Mouse (Mus musculus): Measurements from ENCODE around the gene Pet117.
"Not testable (repeated sequence)": the region's sequence is repeated elsewhere in the genome, so short reads cannot be mapped to it uniquely, and the experiment has no call there.

The Pet117 gene

GRCm38 (mm10) chr2:144368400-144369019, at the start of gene Pet117, which contains the start of gene Kat14:
Pet117 (plus strand) TSS chr2:144368996.
Kat14 (plus strand) TSS chr2:144368983.
- DNase-seq (ENCODE audit: low spot score in 2 of 2): peak; percentile 95 to 98

- no peak for DNase-seq (ENCODE audit: low spot score in 2 of 2)
Measured at GRCm38 (mm10) chr2:144324218-144324617, 44.6 kb upstream of the Pet117 start.

DNA sequence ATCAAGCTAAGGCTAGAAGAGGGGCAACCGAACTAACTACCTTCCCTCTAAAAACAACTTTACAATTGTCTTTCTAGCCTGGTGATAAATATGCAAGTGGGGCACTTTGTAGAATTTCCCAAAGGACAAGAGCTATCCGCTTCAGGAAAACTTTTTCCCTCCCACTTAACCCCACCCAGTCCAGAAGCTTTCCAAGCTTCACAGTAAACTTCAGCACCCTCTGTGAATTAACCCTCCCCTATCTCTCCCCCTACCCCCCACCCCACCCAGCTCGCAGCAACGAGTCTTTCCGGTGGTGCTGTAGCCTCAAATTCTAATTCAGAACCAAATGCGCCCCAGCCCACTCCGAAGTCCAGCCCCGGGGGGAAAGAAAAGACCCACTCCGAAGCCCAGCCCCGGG, 39.3 kb upstream of the Pet117 start:
- no peak for DNase-seq (ENCODE audit: low spot score in 2 of 2)

- no peak for DNase-seq (ENCODE audit: low spot score in 2 of 2)
Measured at GRCm38 (mm10) chr2:144329937-144330336, 38.9 kb upstream of the Pet117 start.

DNA sequence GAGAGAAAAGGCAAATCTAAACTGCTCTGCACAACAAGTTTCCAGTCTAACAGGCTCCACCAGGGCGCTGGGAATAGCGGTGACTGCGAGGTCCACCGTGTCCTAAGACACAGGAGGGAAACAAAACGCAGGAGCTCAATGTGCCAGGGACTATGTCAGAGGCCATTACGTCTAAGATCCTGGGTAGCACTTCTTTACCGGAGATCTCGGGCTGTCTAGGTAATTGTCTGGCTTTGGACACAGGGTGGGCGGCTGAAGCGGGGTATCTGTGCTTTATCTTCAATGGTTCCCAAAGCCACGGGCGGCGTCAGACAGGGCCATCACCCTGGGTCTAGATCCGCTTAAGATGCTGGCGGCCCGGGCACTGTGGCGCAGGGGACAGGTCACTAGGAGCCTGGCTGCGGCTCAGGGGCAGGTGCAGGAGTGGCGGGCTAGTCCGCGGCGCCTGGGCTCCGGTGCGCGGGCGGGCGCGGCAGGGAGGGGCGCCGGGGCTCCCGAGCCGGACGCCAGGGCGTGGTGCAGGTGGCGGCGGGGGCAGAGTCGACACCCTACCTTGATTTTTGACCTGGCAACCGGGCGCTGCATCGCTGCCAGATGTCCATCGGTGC, 38.3 kb upstream of the Pet117 start:
- peak; percentile 13 to 37 for DNase-seq (ENCODE audit: low spot score in 2 of 2)

DNA sequence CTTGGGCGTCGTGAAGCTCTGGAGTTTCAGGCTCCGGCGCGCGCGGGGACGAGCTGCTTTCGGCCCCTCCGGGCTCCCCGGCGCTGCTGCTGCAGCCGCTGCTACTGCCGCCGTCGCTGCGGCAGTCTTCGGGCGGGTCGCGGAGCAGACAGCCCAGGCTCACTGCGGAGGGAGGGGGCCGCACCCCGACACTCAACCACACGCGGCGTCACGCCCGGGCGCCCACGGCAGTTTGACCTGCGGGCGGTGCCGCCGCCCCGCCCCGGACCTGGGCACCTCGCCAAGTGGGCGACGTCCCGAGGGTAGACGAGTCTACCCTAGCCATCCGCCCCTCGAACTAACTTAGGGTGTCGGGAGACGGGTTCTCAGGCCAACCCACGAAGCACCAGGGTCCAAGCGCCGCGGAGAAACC, 37.8 kb upstream of the Pet117 start:
- DNase-seq (ENCODE audit: low spot score in 2 of 2): peak; percentile 6 to 52

DNA sequence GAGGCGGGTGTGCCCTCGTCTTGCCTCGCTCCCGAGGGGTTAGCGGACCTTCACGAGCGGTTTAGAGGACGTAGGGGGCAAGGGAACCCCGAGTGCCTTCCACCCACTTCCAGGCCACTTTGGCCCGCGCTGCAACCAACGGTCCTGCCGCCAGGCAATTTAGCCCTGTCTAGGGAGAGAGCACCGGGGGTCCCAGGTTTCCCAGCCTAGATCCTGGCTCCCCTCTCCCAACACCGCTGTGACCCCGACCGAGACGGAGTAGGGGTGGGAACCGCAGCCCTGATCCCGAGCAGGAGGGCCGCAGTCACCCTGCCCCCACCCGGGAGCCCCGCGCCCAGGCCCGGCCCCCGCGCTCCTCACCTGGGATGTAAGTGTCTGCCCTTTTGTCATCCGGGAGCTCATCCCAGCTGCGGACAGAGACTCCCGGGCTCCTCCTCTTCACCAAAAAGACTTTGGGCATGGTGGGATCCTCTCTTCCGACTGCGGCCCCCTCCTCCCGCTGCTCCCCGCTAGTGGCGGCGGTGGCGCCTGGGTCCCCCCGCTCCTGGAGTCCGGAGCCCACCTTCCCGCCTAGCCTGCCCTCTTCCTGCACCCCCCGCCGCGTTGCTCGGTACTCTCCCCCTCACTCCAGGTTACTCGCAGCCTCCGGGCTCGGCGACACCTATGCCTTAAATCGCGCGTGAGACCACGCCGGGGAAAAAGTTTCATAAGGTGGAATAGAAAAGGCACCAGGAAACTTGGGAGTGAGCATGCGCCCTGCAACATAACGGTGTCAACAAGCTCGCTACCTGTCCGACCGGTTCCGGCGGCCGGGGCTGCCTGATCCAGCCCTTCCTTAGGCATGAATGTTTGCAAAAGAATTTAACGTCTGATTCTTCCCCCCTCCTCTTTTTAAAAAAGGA, 37.1 kb upstream of the Pet117 start, which contains the start of gene Ovol2:
Gene Ovol2 (minus strand): TSS at position 746 of the 902 bp plus-strand sequence.
- peak; percentile 67 to 76 for DNase-seq (ENCODE audit: low spot score in 2 of 2)

DNA sequence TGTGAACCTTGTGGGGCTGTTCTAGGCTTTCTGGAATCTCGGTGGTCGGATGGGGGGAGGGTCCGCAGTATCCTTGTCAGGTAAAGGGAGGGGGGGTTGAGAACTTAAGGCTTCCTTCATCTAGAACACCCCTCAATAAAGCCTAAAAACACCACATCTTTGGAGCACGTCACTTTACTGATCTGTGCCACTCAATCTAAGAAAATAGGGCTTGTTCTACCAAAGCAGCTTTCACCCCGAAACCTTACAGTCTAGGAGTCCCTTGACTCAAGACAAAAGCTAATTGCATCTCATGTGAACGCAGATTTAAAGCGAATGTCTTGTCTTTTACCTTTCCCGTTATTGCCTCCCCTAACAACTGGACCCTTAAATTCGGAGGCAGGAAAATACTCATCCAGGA, 36.3 kb upstream of the Pet117 start:
- DNase-seq (ENCODE audit: low spot score in 2 of 2): no peak

DNA sequence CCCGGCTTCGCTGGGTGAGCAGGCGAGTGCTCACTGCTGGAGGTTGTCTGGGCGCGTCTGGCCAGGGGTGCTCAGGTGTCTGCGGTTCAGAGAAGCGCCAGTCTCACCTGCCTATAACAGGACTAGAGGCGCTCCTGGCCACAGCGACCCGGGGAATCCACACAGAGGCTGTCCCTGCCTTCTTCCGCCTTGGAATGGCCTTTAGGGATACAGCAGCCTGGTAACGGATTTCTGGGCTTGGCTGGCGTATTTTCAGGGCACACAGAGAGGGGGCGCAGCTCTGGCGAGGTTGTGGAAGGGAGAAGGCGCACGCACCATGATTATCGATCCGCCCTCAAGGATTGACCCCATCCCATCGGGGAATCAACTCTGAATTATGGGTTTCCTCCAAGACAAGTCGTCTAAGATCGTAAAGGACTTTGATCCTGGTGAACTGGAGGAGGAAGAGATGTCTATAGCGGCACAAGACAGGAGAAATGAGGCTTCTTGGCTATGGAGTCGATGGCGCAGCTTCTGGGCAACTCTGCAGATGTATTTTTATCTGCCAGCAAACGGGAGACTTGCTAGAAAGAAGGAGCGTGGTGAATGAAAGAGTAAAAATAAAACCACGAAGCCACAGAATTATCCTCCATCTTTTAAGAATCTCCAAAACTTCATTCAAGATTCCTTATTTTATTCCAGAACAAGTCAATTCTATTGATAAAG, 35.5 kb upstream of the Pet117 start:
- DNase-seq (ENCODE audit: low spot score in 2 of 2): peak; percentile 5 to 23

DNA sequence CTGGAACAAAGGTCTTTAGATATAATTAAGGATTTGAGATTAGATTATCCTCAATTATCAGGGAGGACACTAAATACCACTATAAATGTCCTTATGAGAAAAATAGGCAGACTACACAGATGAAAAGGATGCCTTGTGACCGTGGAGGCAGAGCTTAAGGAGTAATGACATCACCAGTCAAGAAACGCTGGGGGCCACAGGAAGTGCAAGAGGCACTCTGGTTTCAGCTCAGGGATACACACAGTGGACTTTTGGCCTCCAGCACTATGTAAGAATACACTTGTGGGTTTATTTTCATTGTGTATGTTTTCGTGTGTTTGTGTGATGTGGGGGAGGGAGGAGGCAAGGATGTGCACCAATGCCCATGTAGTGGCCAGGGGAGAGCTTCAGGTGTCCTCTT, 31.6 kb upstream of the Pet117 start:
- DNase-seq (ENCODE audit: low spot score in 2 of 2): no peak

- DNase-seq (ENCODE audit: low spot score in 2 of 2): no peak
Measured at GRCm38 (mm10) chr2:144337701-144338100, 31.1 kb upstream of the Pet117 start.

GRCm38 (mm10) chr2:144338149-144338548, 30.6 kb upstream of the Pet117 start:
- not testable (repeated sequence) for DNase-seq (ENCODE audit: low spot score in 2 of 2)

DNA sequence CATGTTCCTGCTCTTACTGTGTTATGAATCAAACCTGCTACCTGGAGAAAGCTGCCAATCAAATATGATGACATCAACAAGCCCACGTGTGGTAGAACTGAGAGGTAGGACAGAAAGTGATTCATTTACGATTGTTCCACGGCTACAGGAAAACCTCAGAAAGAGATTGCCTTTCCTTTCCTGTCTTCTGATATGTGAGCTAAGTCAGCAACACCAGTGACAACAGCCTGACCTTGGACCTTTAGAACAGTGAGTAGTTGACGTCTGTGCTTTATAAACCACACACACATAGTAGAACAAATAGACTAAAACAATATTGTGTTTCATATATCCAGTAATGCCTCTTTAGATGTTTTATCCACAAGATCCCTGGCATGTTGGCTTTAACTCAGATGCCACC, 25.6 kb upstream of the Pet117 start:
- DNase-seq (ENCODE audit: low spot score in 2 of 2): no peak

DNA sequence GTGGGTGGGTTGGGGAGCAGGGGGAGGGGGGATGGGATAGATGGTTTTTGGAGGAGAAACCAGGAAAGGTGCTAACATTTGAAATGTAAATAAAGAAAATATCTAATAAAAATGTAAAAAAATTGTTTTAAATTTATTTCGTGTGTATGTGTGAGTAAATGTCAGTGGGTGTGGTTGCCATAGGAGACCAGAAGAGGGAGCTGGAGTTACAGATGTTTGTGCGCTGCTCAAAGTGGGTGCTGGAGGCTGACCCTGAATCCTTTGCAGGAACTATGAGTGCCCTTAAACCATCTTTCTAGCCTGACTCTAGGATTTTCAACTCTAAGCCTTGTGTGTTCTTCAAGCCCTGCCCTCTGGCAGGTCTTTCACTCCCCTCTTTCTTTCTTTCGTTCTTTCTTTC, 20.3 kb upstream of the Pet117 start:
- no peak for DNase-seq (ENCODE audit: low spot score in 2 of 2)

DNA sequence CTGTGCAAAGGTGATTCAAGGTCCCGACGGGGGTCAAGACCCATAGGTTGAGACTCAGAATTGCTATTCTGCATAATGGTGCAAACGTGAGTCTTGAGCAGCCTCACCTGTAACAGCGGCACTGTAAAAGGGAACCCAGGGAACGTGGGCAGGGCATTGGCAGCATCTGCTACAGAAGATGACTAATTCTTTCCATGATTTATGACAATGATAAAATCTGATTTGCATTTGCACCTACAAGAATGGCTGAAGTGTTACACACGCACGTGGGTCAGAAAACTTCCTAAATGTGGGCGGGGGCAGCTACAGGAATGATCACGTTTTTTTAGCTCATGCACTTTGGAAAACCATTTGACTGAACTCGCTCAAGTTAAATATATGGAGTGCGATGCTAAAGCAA, 16.0 kb upstream of the Pet117 start:
- DNase-seq (ENCODE audit: low spot score in 2 of 2): no peak

GRCm38 (mm10) chr2:144369020-144369421, 225 bp downstream of the Pet117 start:
- peak; percentile 61 to 91 for DNase-seq (ENCODE audit: low spot score in 2 of 2)

- no peak for DNase-seq (ENCODE audit: low spot score in 2 of 2)
Measured at GRCm38 (mm10) chr2:144369511-144369910, 715 bp downstream of the Pet117 start.

DNA sequence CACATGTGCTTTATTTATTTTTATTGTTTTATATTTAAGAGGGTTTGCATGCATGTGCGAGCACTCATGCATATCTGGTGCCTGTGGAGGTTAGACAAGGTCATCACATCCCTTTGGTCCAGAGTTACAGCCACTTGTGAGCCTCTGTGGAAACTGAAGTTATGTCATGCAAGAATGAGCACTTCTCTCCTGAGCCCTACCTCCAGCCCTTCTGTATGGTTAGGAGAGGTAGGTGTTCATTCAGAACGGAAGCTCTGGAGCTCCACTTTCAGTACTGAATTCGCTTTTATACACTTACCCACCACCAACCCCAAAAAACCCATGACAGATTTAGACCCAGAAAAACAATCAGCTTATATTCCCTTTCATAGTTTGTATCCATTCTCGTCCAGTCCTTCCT, 2.8 kb downstream of the Pet117 start:
- DNase-seq (ENCODE audit: low spot score in 2 of 2): no peak

- DNase-seq (ENCODE audit: low spot score in 2 of 2): no peak
Measured at GRCm38 (mm10) chr2:144373063-144373462, 4.3 kb downstream of the Pet117 start.

DNA sequence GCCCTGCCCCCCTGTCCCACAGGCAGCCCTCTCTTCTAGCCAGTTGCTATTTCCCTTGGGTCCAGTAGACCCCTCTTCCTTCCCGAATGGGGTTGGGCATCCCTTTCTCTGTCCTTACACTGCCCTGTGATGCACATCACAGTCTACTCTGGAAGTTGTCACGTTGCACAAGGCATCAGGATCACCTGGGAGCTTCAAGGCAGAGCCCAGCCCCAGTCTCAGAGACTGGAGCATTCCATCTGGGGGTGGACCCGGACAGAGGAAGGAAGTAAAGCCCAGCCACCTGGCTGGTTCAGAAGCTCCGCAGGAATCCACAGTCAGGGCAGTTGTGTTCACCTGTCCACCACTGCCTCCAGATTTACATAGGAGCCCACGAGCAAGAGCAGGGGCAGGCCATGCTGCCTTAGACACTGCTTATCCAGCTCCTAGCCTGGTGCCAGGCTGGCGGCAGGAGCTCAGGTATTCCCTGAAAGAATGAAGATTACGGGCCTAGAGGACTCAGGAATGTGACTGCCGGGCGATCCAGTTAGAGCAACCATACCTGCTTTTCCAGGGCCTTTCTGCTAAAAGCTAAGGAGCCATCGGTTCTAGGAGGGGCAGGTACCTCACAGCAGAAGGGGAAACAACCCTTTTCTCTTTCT, 6.4 kb downstream of the Pet117 start:
- no peak for DNase-seq (ENCODE audit: low spot score in 2 of 2)

DNA sequence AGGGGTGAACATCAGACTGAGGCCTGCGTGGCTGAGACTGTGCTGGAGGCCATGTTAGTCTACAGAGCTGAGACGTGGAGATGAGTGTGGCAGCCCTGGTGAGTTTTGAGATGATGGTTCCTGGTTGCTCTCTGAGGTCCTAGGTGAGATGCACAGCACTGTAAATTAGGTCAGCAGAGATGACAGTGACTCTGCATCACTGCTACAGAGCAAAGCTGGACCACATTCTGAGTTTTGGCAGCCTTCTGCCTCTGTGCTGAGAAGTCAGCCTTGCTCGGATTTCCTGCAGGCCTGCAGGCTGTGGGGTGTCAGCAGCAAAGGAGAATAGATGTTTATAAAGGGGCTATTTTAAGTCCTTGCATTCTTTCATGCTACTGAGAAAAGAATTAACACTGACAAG, 12.5 kb downstream of the Pet117 start:
- no peak for DNase-seq (ENCODE audit: low spot score in 2 of 2)
